Mouse (Mus musculus) myocyte (in vitro differentiated cells): ENCODE measurements at regions not wholly inside any gene's neighbourhood (a gene's known extent, or its start where the extent isn't known, plus 50 kb on each side); places are given as distances from the start of the nearest gene placed in this dataset.

ENCODE experiments used
- MAX ChIP-seq: IDR thresholded peaks from one replicate; pipeline ENCODE4 v1.6.1; 2011; ENCODE audit warnings: low read depth, mild to moderate bottlenecking, control low read depth
- MYOG ChIP-seq, 3 experiments: IDR thresholded peaks; one replicate each; pipeline ENCODE4 v1.6.1; 2011; ENCODE audit warnings: control low read depth in 2 of 3, low read depth in 2 of 3, mild to moderate bottlenecking in 2 of 3; ENCODE audit not compliant: insufficient read length in 2 of 3, control insufficient read depth in 1 of 3, insufficient read depth in 1 of 3
- POLR2A ChIP-seq: IDR thresholded peaks from one replicate; pipeline ENCODE4 v1.6.1; 2011; ENCODE audit warnings: low read depth, mild to moderate bottlenecking, control low read depth, moderate library complexity; ENCODE audit not compliant: insufficient read length
- POLR2AphosphoS2 ChIP-seq: IDR thresholded peaks from one replicate; pipeline ENCODE4 v1.6.1; 2011; ENCODE audit warnings: low read depth, control low read depth; ENCODE audit not compliant: insufficient read length
- REST ChIP-seq: IDR thresholded peaks from one replicate; pipeline ENCODE4 v1.6.1; 2011; ENCODE audit warnings: mild to moderate bottlenecking, control low read depth, moderate library complexity; ENCODE audit not compliant: insufficient read depth, insufficient read length
- SRF ChIP-seq: IDR thresholded peaks from one replicate; pipeline ENCODE4 v1.6.1; 2011; ENCODE audit warnings: low read depth; ENCODE audit not compliant: control insufficient read depth, insufficient read length
- TCF12 ChIP-seq: IDR thresholded peaks from one replicate; pipeline ENCODE4 v1.6.1; 2011; ENCODE audit warnings: mild to moderate bottlenecking, control low read depth; ENCODE audit not compliant: poor library complexity, insufficient read depth, severe bottlenecking
- TCF3 ChIP-seq: IDR thresholded peaks from one replicate; pipeline ENCODE4 v1.6.1; 2011; ENCODE audit warnings: low read depth, control low read depth; ENCODE audit not compliant: insufficient read length

DNA sequence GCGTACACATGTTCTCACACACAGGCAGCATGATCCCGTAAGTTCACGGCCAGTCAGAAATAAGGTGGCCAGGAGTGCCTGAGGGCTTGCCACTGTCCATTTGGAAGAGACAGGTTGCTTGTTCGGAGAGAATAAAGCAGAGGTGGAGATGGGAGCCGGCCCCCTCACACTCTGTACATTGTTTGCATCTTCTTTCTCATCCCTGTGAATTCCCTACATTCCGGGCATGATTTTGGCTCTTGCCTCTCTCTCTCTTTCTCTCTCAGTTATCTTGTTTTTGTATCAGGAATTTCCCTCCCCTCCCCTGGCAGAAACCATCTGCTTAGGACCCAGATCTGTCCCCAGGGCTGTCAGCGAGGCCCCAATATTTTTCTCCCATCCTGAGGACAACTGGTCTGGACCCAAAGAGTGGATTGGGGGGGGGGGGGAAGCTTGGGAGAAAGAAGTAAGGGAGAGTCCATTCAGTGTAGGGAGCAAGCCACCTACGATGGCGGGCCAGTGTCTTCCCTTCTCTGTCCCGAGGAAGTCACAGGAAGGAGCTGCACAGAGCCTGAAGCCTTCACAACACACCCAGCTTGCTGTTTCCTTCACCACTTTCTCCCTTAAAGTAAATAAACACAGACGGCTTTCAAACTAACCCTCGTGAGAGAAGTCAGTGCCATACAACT, 540.2 kb downstream of the Ccdc171 start:
- no peak for TF ChIP-seq POLR2A
- TF ChIP-seq MAX: no peak
- TF ChIP-seq POLR2AphosphoS2: no peak
- no peak for TF ChIP-seq REST
- TF ChIP-seq TCF12: no peak
- TF ChIP-seq SRF: no peak
- no peak for TF ChIP-seq MYOG (IDR thresholded peaks at IDR 0.05; ENCODE audit: control insufficient read depth in 1 of 3, insufficient read depth in 1 of 3, insufficient read length in 2 of 3, low read depth in 2 of 3)
- no peak for TF ChIP-seq TCF3
